Mouse (Mus musculus): ENCODE data around the gene Tm2d3. TPM values are rescaled to one million over a fixed set of nuclear protein-coding genes. Genes with fewer than 3 reads are reported as not detected.

Gene Tm2d3
- polyA plus RNA-seq, 1 experiment from 2014 or later = 87.3 TPM

GRCm38 (mm10) chr7:65663225-65663790 is 27.7 kb upstream of the Tm2d3 start:
- no peaks in the 10 kb centered on the region for H3K9me3 ChIP-seq (ENCODE audit: control insufficient read depth, low read length)
- DNase-seq (ENCODE audit: low spot score) (no peak), ATAC-seq (replicated peaks; ENCODE audit: low FRiP score, low TSS enrichment, low read depth) (no peak)
- no peak overlapping the region for H3K9ac ChIP-seq (ENCODE audit: low read length)
- H3K27ac ChIP-seq (ENCODE audit: low read depth) = no peak overlapping the region
- H3K4me2 ChIP-seq (ENCODE audit: low read length) = no peak overlapping the region
- no peak overlapping the region for H3K4me3 ChIP-seq (ENCODE audit: low read depth, low read length)
- no peaks in the 10 kb centered on the region for H3K27me3 ChIP-seq (replicated peaks; ENCODE audit: control insufficient read depth, insufficient read depth, low read length)
- WGBS = 84% methylated on average over 11 of the region's 11 CpGs
- H3K36me3 ChIP-seq (ENCODE audit: control insufficient read depth, insufficient read depth, low read length) = 0 out of 2 replicates have a peak, but pooled peaks cover 4% of the 10 kb centered on the region
- no peaks in the 10 kb centered on the region for H3K4me1 ChIP-seq (replicated peaks; ENCODE audit: control insufficient read depth, insufficient read depth, low read length)

DNA sequence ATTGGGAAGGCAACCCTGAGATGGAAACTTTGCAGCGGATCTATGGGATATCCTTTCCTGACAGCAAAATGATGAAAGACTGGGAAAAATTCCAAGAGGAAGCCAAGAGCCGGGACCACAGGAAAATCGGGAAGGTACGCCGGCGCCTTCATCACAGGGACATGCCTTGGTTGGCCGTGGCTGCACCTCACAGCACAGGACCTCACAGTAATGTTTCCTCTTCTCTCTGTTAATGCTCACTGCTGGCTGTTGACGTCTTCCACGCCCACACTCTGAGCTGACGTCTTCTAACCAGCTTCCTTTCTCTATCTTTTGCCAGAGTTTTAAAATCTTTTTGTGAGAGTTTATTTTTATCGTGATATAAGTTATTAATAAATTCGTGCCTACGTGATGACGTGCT is 27.1 kb upstream of the Tm2d3 start:
- H3K27ac ChIP-seq (ENCODE audit: low read depth) = no peak overlapping the region
- 73% methylated on average over 14 of the region's 14 CpGs for WGBS

DNA sequence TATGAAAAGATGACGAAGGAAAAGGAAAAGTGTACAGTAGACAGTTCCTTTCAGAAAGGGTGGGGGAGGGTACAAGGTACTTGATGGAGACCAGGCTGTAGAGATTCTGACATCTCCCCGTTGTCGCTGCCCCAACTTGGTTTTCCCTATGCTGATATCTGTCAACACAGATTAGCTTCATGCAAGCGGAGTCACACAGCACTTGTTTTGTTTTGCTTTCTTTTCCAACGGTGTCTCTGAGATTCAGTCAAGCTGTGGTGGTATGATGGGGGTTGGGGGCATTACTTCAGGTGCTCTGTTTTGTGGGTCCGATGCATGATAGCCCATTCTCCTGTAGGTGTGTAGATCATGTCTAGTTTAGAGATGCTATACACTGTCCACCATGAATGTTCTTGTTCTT is 23.5 kb upstream of the Tm2d3 start:
- DNase-seq (ENCODE audit: low spot score) (no peak), ATAC-seq (replicated peaks; ENCODE audit: low FRiP score, low TSS enrichment, low read depth) (no peak)
- Histone ChIP-seq H3K4me1 (replicated peaks; ENCODE audit: control insufficient read depth, insufficient read depth, low read length) (no peaks in the 10 kb centered on the region), H3K27ac (ENCODE audit: low read depth) (no peak overlapping the region), H3K27me3 (replicated peaks; ENCODE audit: control insufficient read depth, insufficient read depth, low read length) (no peaks in the 10 kb centered on the region), H3K36me3 (ENCODE audit: control insufficient read depth, insufficient read depth, low read length) (0 out of 2 replicates have a peak, but pooled peaks cover 4% of the 10 kb centered on the region), H3K9ac (ENCODE audit: low read length) (no peak overlapping the region), H3K4me3 (ENCODE audit: low read depth, low read length) (no peak overlapping the region), H3K4me2 (ENCODE audit: low read length) (no peak overlapping the region), H3K9me3 (ENCODE audit: control insufficient read depth, low read length) (no peaks in the 10 kb centered on the region)
- WGBS = 90% methylated on average over 6 of the region's 6 CpGs

More for the DNA sequence above, 27.1 kb upstream of the Tm2d3 start:
- Histone ChIP-seq H3K9ac (ENCODE audit: low read length) (no peak overlapping the region), H3K27me3 (replicated peaks; ENCODE audit: control insufficient read depth, insufficient read depth, low read length) (no peaks in the 10 kb centered on the region), H3K4me2 (ENCODE audit: low read length) (no peak overlapping the region), H3K4me3 (ENCODE audit: low read depth, low read length) (no peak overlapping the region), H3K36me3 (ENCODE audit: control insufficient read depth, insufficient read depth, low read length) (0 out of 2 replicates have a peak, but pooled peaks cover 4% of the 10 kb centered on the region), H3K9me3 (ENCODE audit: control insufficient read depth, low read length) (no peaks in the 10 kb centered on the region), H3K4me1 (replicated peaks; ENCODE audit: control insufficient read depth, insufficient read depth, low read length) (no peaks in the 10 kb centered on the region)
- DNase-seq (ENCODE audit: low spot score) (no peak), ATAC-seq (replicated peaks; ENCODE audit: low FRiP score, low TSS enrichment, low read depth) (no peak)

DNA sequence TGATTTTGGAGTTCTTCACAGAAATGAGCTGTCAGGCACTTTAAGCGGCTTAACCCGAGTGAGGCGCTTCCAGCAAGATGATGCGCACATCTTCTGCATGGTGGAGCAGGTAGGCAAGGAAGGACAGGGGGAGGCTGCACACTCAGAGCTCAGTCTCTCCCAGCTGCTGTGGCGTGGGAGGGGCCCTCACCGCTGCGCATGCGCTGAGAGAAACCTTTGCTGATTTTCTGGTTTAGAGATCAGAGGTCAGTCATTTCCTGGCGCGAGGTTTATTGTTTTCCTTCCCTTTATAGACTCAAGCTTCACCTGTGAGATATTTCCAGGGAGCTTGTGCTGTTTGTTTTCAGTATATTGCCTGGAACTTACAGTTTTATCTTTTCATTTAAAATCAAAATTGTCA is 12.9 kb upstream of the Tm2d3 start:
- H3K36me3 ChIP-seq (ENCODE audit: control insufficient read depth, insufficient read depth, low read length) = no peaks in the 10 kb centered on the region
- H3K4me2 ChIP-seq (ENCODE audit: low read length) = no peak overlapping the region
- no peak overlapping the region for H3K4me3 ChIP-seq (ENCODE audit: low read depth, low read length)
- ATAC-seq (replicated peaks; ENCODE audit: low FRiP score, low TSS enrichment, low read depth) (no peak), DNase-seq (ENCODE audit: low spot score) (no peak)
- no peak overlapping the region for H3K27ac ChIP-seq (ENCODE audit: low read depth)
- H3K4me1 ChIP-seq (replicated peaks; ENCODE audit: control insufficient read depth, insufficient read depth, low read length) = no peaks in the 10 kb centered on the region
- no peak overlapping the region for H3K9ac ChIP-seq (ENCODE audit: low read length)
- no peaks in the 10 kb centered on the region for H3K27me3 ChIP-seq (replicated peaks; ENCODE audit: control insufficient read depth, insufficient read depth, low read length)
- no peaks in the 10 kb centered on the region for H3K9me3 ChIP-seq (ENCODE audit: control insufficient read depth, low read length)
- WGBS = 68% methylated on average over 10 of the region's 10 CpGs

GRCm38 (mm10) chr7:65678900-65679595 is 11.9 kb upstream of the Tm2d3 start:
- Histone ChIP-seq H3K36me3 (ENCODE audit: control insufficient read depth, insufficient read depth, low read length) (no peaks in the 10 kb centered on the region), H3K9ac (ENCODE audit: low read length) (no peak overlapping the region), H3K27me3 (replicated peaks; ENCODE audit: control insufficient read depth, insufficient read depth, low read length) (no peaks in the 10 kb centered on the region), H3K4me2 (ENCODE audit: low read length) (no peak overlapping the region), H3K4me3 (ENCODE audit: low read depth, low read length) (no peak overlapping the region), H3K9me3 (ENCODE audit: control insufficient read depth, low read length) (no peaks in the 10 kb centered on the region), H3K27ac (ENCODE audit: low read depth) (no peak overlapping the region), H3K4me1 (replicated peaks; ENCODE audit: control insufficient read depth, insufficient read depth, low read length) (no peaks in the 10 kb centered on the region)
- no peak for DNase-seq (ENCODE audit: low spot score)
- 77% methylated on average over 7 of the region's 7 CpGs for WGBS
- ATAC-seq (replicated peaks; ENCODE audit: low FRiP score, low TSS enrichment, low read depth) = no peak

DNA sequence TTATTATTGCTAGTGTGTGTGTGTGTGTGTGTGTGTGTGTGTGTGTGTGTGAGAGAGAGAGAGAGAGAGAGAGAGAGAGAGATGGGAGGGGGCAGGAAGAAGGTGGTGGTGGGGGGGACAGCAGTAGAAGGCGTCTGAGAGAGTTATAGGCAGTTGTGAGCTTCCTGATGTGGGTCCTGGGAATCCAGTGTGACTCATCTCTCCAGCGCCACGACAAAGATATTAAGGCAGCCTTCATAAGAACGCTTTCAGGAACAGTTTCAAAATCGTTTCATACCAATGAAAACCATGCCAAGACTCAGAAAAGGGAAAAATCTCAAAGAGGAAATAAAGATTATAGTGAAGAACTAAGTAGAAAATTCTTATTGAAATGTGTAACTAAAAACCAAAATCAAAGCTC is 9.8 kb upstream of the Tm2d3 start:
- Histone ChIP-seq H3K27me3 (replicated peaks; ENCODE audit: control insufficient read depth, insufficient read depth, low read length) (no peaks in the 10 kb centered on the region), H3K4me1 (replicated peaks; ENCODE audit: control insufficient read depth, insufficient read depth, low read length) (no peaks in the 10 kb centered on the region), H3K36me3 (ENCODE audit: control insufficient read depth, insufficient read depth, low read length) (no peaks in the 10 kb centered on the region), H3K4me3 (ENCODE audit: low read depth, low read length) (no peak overlapping the region), H3K4me2 (ENCODE audit: low read length) (no peak overlapping the region), H3K27ac (ENCODE audit: low read depth) (no peak overlapping the region), H3K9me3 (ENCODE audit: control insufficient read depth, low read length) (no peaks in the 10 kb centered on the region), H3K9ac (ENCODE audit: low read length) (no peak overlapping the region)
- DNase-seq (ENCODE audit: low spot score) = no peak
- 58% methylated on average over 5 of the region's 5 CpGs for WGBS
- ATAC-seq (replicated peaks; ENCODE audit: low FRiP score, low TSS enrichment, low read depth) = no peak

GRCm38 (mm10) chr7:65684256-65684835 is 6.6 kb upstream of the Tm2d3 start:
- H3K9ac ChIP-seq (ENCODE audit: low read length) = no peak overlapping the region
- DNase-seq (ENCODE audit: low spot score) (no peak), ATAC-seq (replicated peaks; ENCODE audit: low FRiP score, low TSS enrichment, low read depth) (no peak)
- H3K4me3 ChIP-seq (ENCODE audit: low read depth, low read length) = no peak overlapping the region
- no peaks in the 10 kb centered on the region for H3K36me3 ChIP-seq (ENCODE audit: control insufficient read depth, insufficient read depth, low read length)
- H3K4me2 ChIP-seq (ENCODE audit: low read length) = no peak overlapping the region
- H3K4me1 ChIP-seq (replicated peaks; ENCODE audit: control insufficient read depth, insufficient read depth, low read length) = no peaks in the 10 kb centered on the region
- 60% methylated on average over 7 of the region's 7 CpGs for WGBS
- no peaks in the 10 kb centered on the region for H3K27me3 ChIP-seq (replicated peaks; ENCODE audit: control insufficient read depth, insufficient read depth, low read length)
- no peak overlapping the region for H3K27ac ChIP-seq (ENCODE audit: low read depth)
- H3K9me3 ChIP-seq (ENCODE audit: control insufficient read depth, low read length) = no peaks in the 10 kb centered on the region

GRCm38 (mm10) chr7:65686664-65687063 is 4.3 kb upstream of the Tm2d3 start:
- whole genome bisulfite sequencing = 95% methylated on average over 9 of the region's 9 CpGs

More at GRCm38 (mm10) chr7:65686664-65687063, 4.3 kb upstream of the Tm2d3 start:
- no peak for ATAC-seq (replicated peaks; ENCODE audit: low FRiP score, low TSS enrichment, low read depth)
- Histone ChIP-seq H3K9me3 (ENCODE audit: control insufficient read depth, low read length) (no peaks in the 10 kb centered on the region), H3K9ac (ENCODE audit: low read length) (no peak overlapping the region), H3K4me1 (replicated peaks; ENCODE audit: control insufficient read depth, insufficient read depth, low read length) (no peaks in the 10 kb centered on the region), H3K4me3 (ENCODE audit: low read depth, low read length) (no peak overlapping the region), H3K36me3 (ENCODE audit: control insufficient read depth, insufficient read depth, low read length) (no peaks in the 10 kb centered on the region), H3K4me2 (ENCODE audit: low read length) (no peak overlapping the region), H3K27me3 (replicated peaks; ENCODE audit: control insufficient read depth, insufficient read depth, low read length) (no peaks in the 10 kb centered on the region), H3K27ac (ENCODE audit: low read depth) (no peak overlapping the region)
- DNase-seq (ENCODE audit: low spot score) = no peak
